Mouse (Mus musculus) CH12.LX (cell line): ENCODE measurements at regions not wholly inside any gene's neighbourhood (a gene's known extent, or its start where the extent isn't known, plus 50 kb on each side); places are given as distances from the start of the nearest gene placed in this dataset.

Source experiments
- BHLHE40 ChIP-seq: IDR thresholded peaks from 2 replicates; pipeline ENCODE4 v1.6.1; 2011; ENCODE audit warnings: mild to moderate bottlenecking, low read depth, low read length, improper control_type of control experiment
- CTCF ChIP-seq, 2 experiments: IDR thresholded peaks in 1 of 2; conservative IDR thresholded peaks in 1 of 2; 2 replicates each; pipeline ENCODE4 v1.5.1; 2011 to 2012; ENCODE audit warnings: low read depth in 2 of 2, low read length in 2 of 2, improper control_type of control experiment in 1 of 2, inconsistent platforms in 1 of 2, mild to moderate bottlenecking in 1 of 2, moderate library complexity in 1 of 2
- MAX ChIP-seq: IDR thresholded peaks from 2 replicates; pipeline ENCODE4 v1.6.1; 2011; ENCODE audit warnings: low read length, improper control_type of control experiment
- ZC3H11A ChIP-seq: IDR thresholded peaks from 2 replicates; pipeline ENCODE4 v1.6.1; 2012; ENCODE audit warnings: low read depth, mild to moderate bottlenecking, inconsistent platforms, low read length, improper control_type of control experiment
- ZKSCAN1 ChIP-seq: IDR thresholded peaks from 2 replicates; pipeline ENCODE4 v1.6.1; 2012; ENCODE audit warnings: low read depth, inconsistent platforms, low read length, improper control_type of control experiment, borderline replicate concordance

GRCm38 (mm10) chr3:34173416-34174097, 92.4 kb upstream of the Dnajc19 start:
- TF ChIP-seq CTCF (conservative IDR thresholded peaks at IDR 0.05 in 1 of 2, IDR thresholded peaks at IDR 0.05 in 1 of 2; ENCODE audit: low read depth in 2 of 2, low read length in 2 of 2) (no peak), ZKSCAN1 (no peak), ZC3H11A (no peak), BHLHE40 (no peak), MAX (no peak)
